Mouse (Mus musculus) bone marrow macrophage, adult 2 months (primary cell): ENCODE data around the gene Evx1. TPM values are rescaled to one million over a fixed set of nuclear protein-coding genes. Genes with fewer than 3 reads are reported as not detected.
"Not testable (repeated sequence)": the region's sequence is repeated elsewhere in the genome, so short reads cannot be mapped to it uniquely, and the experiment has no call there.

Experiments
- H3K27ac ChIP-seq: 2 replicates; pipeline ENCODE4 v1.5.1; 2012; ENCODE audit warnings: low read depth, low read length; ENCODE audit not compliant: insufficient read depth
- H3K4me1 ChIP-seq: 2 replicates; pipeline ENCODE4 v1.6.1; 2012; ENCODE audit warnings: low read length; ENCODE audit not compliant: control insufficient read depth, insufficient read depth
- H3K4me3 ChIP-seq: 2 replicates; pipeline ENCODE4 v1.5.1; 2012; ENCODE audit warnings: mild to moderate bottlenecking, low read length, moderate library complexity; ENCODE audit not compliant: insufficient read depth
- CTCF ChIP-seq: IDR thresholded peaks from 2 replicates; pipeline ENCODE4 v1.5.1; 2012; ENCODE audit warnings: low read depth, mild to moderate bottlenecking, low read length, moderate library complexity
- POLR2A ChIP-seq: IDR thresholded peaks from 2 replicates; pipeline ENCODE4 v1.6.1; 2012; ENCODE audit warnings: mild to moderate bottlenecking, low read depth, low read length, borderline replicate concordance
- polyA plus RNA-seq: library from polyadenylated mRNA; stranded (reverse); fragments of >200 nt; gene quantifications from 2 replicates; pipeline ENCODE4 v1.2.4, GENCODE M21; 2012; ENCODE audit not compliant: missing spikeins, insufficient read depth, insufficient read length

Gene Evx1
- polyA plus RNA-seq, 1 experiment, result not detected

GRCm38 (mm10) chr6:52320966-52321825, 7.9 kb downstream of the Evx1 start:
- no peak for TF ChIP-seq POLR2A
- no peak for TF ChIP-seq CTCF
- Histone ChIP-seq H3K27ac (no peak overlapping the region), H3K4me1 (no peaks in the 10 kb centered on the region), H3K4me3 (no peak overlapping the region)

DNA sequence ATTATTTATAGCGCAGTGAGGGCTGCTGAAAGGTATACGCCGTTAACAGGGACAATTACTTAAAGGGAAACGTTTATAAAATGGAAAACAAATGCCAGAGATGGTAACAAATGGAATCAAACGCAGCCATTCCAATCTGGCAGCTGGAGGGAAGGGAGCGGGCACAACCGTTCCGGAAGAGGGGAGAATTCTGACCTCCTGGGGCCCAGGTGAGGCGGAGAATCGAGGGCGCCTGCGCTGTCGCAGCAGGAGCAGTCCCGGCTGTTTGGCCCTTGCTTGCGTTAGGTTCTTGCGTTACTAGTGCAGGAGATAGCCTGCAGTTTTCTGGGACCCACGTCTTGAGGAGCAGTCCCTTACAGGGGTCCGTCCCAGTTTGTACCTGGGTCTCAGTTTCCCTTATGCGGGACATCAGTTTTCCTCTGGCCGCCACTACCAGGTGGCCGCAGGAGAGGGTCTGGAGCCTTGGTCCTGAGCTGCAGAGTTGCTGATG, 8.6 kb downstream of the Evx1 start:
- H3K27ac ChIP-seq, result no peak overlapping the region
- H3K4me1 ChIP-seq, result no peaks in the 10 kb centered on the region
- H3K4me3 ChIP-seq, result no peak overlapping the region
- TF ChIP-seq POLR2A, result no peak
- TF ChIP-seq CTCF, result no peak

GRCm38 (mm10) chr6:52322721-52323215, 9.5 kb downstream of the Evx1 start:
- Histone ChIP-seq H3K27ac (no peak overlapping the region), H3K4me1 (no peaks in the 10 kb centered on the region), H3K4me3 (no peak overlapping the region)
- TF ChIP-seq POLR2A (no peak), CTCF (no peak)

DNA sequence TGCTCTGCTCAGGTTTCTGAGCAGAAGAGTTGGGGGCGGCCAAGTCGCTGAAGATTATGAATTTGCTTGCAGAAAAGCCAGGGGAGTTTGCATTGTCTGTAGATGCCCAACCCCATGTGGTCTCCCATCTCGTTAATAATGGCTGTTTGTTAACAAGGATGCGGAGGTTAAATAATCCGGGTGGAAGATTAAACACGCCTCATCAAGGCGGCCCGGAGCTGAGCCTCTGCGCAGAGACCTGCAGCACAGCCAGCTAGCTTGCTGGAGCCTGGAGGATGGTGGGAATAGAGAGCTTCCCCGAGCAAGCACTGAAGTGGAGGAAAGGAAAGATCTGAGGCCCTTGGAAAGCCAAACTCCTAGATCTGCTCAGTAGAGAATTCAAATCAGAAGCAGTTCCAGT, 10.0 kb downstream of the Evx1 start:
- H3K27ac ChIP-seq, result no peak overlapping the region
- H3K4me3 ChIP-seq, result no peak overlapping the region
- H3K4me1 ChIP-seq, result no peaks in the 10 kb centered on the region
- no peak for TF ChIP-seq CTCF
- no peak for TF ChIP-seq POLR2A

- H3K4me1 ChIP-seq, result no peaks in the 10 kb centered on the region
- TF ChIP-seq CTCF (no peak), POLR2A (no peak)
- H3K4me3 ChIP-seq, result no peak overlapping the region
- no peak overlapping the region for H3K27ac ChIP-seq
Observed at GRCm38 (mm10) chr6:52324061-52324460, 10.8 kb downstream of the Evx1 start.

DNA sequence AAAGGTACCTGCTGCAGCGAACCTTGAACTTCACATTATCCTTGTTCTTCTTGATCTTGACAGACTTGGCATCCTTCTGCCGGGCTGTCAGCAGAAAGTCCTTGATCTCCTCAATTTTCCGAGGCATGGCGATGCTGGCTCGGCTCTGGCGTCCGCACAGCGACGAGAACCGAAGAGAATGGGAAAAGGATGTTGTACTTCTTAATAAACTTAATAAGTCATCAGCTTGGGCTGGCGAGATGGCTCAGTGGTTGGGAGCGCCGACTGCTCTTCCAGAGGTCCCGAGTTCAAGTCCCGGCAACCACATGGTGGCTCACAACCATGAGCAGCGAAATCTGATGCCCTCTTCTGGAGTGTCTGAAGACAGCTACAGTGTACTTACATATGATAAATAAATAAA, 33.5 kb downstream of the Evx1 start:
- not testable (repeated sequence) for H3K4me3 ChIP-seq, H3K4me1 ChIP-seq, H3K27ac ChIP-seq

DNA sequence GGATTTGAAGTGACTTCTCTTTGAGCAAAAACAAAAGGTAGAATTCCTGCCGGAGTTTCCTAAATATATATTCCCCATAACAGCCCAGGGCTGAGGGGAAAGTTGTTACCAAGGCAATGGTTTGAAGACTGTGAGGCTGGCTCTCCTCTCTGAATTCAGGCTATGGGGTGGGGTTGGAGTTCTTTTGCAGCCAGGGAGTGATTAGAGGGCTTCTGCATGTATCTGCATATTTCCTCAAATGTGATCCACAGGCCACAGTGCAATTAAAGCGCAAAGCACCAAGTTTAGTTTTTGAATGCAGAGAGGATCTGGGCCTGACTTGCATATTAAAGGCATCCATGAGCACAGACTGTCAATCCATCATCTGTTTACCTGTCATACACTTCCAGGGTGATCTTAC, 52.7 kb downstream of the Evx1 start:
- no peaks in the 10 kb centered on the region for H3K4me1 ChIP-seq
- no peak for TF ChIP-seq POLR2A
- TF ChIP-seq CTCF, result no peak
- no peak overlapping the region for H3K4me3 ChIP-seq
- no peak overlapping the region for H3K27ac ChIP-seq

DNA sequence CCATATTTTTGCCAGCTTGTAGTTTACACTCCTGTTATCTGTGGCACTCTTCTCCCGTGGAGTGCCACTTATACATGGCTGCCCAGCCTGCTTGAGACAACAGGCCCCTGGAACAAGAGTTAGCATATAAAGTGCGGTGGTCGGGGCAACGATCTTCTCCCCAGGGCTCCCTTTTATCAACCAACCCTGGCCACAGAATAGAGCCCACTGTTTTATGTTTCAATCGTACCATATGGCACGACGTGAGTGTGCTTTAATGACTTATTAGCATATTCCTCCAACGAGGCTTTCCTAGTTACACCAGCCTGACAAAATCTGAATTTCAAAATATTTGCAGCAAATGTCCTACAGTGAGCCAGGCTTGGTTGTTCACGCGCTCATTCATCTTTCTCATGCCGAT, 53.2 kb downstream of the Evx1 start:
- TF ChIP-seq CTCF (no peak), POLR2A (no peak)

GRCm38 (mm10) chr6:52367067-52367466, 53.8 kb downstream of the Evx1 start:
- Histone ChIP-seq H3K4me3 (no peak overlapping the region), H3K27ac (no peak overlapping the region), H3K4me1 (no peaks in the 10 kb centered on the region)
- TF ChIP-seq CTCF (no peak), POLR2A (no peak)

More for the DNA sequence above, 53.2 kb downstream of the Evx1 start:
- Histone ChIP-seq H3K4me3 (no peak overlapping the region), H3K27ac (no peak overlapping the region), H3K4me1 (no peaks in the 10 kb centered on the region)

Other genes with a start within 250 kb of the Evx1 start
- gene Hoxa1, start 155.2 kb upstream of the Evx1 start, polyA plus RNA-seq, result 1.1 and 2.2 TPM in 2 replicates
- gene Hoxa2, start 148.7 kb upstream of the Evx1 start, polyA plus RNA-seq, result not detected in 2 replicates
- not detected in 2 replicates for gene 5730596B20Rik, start 136.0 kb upstream of the Evx1 start, polyA plus RNA-seq
- 1.0 and 1.2 TPM in 2 replicates for gene Hoxa4, start 121.7 kb upstream of the Evx1 start, polyA plus RNA-seq
- not detected in 2 replicates for gene Hoxa5, start 108.9 kb upstream of the Evx1 start, polyA plus RNA-seq
- not detected in 2 replicates for gene Hoxa6, start 104.8 kb upstream of the Evx1 start, polyA plus RNA-seq
- not detected in 2 replicates for gene Hoxa3, start 100.2 kb upstream of the Evx1 start, polyA plus RNA-seq
- gene Gm28308, start 100.2 kb upstream of the Evx1 start, polyA plus RNA-seq, result not detected in 2 replicates
- not detected in 2 replicates for gene Hoxa7, start 91.6 kb upstream of the Evx1 start, polyA plus RNA-seq
- not detected in 2 replicates for gene Hoxa9, start 82.4 kb upstream of the Evx1 start, polyA plus RNA-seq
- 0.54 TPM in 1 of 2 replicates, not detected in the other for gene Hoxa10, start 72.6 kb upstream of the Evx1 start, polyA plus RNA-seq
- gene Hoxa11, start 67.7 kb upstream of the Evx1 start, polyA plus RNA-seq, result 0.25 TPM in 1 of 2 replicates, not detected in the other
- gene Hoxa13, start 52.6 kb upstream of the Evx1 start, polyA plus RNA-seq, result not detected in 2 replicates